In genomic region chr7:34781988-34782387, GRCm38 (mm10) we compare ENCODE assay signal across 18 mouse cellular contexts. TPM values are rescaled to one million over a fixed set of nuclear protein-coding genes. Genes with fewer than 3 reads are reported as not detected.
DNase-seq lines count a peak whose midpoint lies in the region; ATAC-seq and TF ChIP-seq lines count a peak whose summit lies in the region.
"Had no signal": no experiment of that assay in that cellular context is flagged by ENCODE, and none has a peak within 500 bp of the region (broad histone marks: within the 10 kb centered on the region; RNA-seq: fewer than 3 reads in every experiment).

No protein-coding gene starts in this region.

- no peak for ATAC-seq in monocyte, adult 5-6 weeks (replicated peaks; ENCODE audit: insufficient number of reproducible peaks, low FRiP score, low TSS enrichment, poor library complexity, severe bottlenecking)
- ATAC-seq: forebrain, embryonic 13.5 days; midbrain, embryonic 15.5 days had no signal

- no peak overlapping the region for H3K27ac ChIP-seq in layer of hippocampus, adult 2 months
- H3K27ac ChIP-seq: forebrain, embryonic 13.5 days; hindbrain, embryonic 13.5 days; midbrain, embryonic 15.5 days; stomach, embryonic 15.5 days had no signal

- DNase-seq in layer of hippocampus, adult 2 months (ENCODE audit: low spot score in 2 of 2), result no peak
- no peak for DNase-seq in layer of hippocampus, adult 9-11 months
- DNase-seq in 3T3-L1 (ENCODE audit: low read depth, low spot score) (peak; percentile 1), A20 (ENCODE audit: low read depth, low spot score) (peak; percentile 9), ZHBTc4 (ENCODE audit: low read depth, low spot score) (peak; percentile 67)
- DNase-seq in ovary, postnatal 14 days (ENCODE audit: low spot score), result no peak
- DNase-seq: cerebellum, postnatal 25 days; kidney, adult 18-20 months; kidney, postnatal 25 days; spleen, adult 18-20 months; thymus, postnatal 36 days had no signal

- peak; percentile 62 for TF ChIP-seq CTCF in layer of hippocampus, adult 2 months (conservative IDR thresholded peaks at IDR 0.05)

- H3K4me3 ChIP-seq in layer of hippocampus, adult 2 months, result no peak overlapping the region
- H3K4me3 ChIP-seq: forebrain, embryonic 13.5 days; hindbrain, embryonic 13.5 days; midbrain, embryonic 15.5 days; stomach, embryonic 15.5 days had no signal

RNA-seq across cellular contexts. Expression of gene Chst8, which starts 30.5 kb away (rescaled TPM):
- total RNA-seq in layer of hippocampus, adult 2 months (2021), result 10 to 100 TPM; 25.7 to 39.9 TPM
- not detected in 3 replicates for total RNA-seq in monocyte, adult 5-6 weeks (2017)
- total RNA-seq: heart, adult 8-10 months; megakaryocyte progenitor cell, adult 5-6 weeks had no signal

Comparison
In these comparisons a context has a peak if more than half of its experiments do, and no peak if none do; other contexts are left out.
1. DNase-seq: peak in 3T3-L1 (single experiment), A20 (single experiment) and ZHBTc4 (single experiment); none in layer of hippocampus, adult 2 months (0 of 2), layer of hippocampus, adult 9-11 months (single experiment) and ovary, postnatal 14 days (single experiment).
2. RNA of gene Chst8, which starts 30.5 kb away (total RNA-seq): 25.7 to 39.9 TPM in layer of hippocampus, adult 2 months; not detected in monocyte, adult 5-6 weeks; every median in the first group is over 10 times any median in the second.